ENCODE assay signal across 8 mouse cellular contexts in genomic region chr11:98921813-98922212, GRCm38 (mm10). TPM values are rescaled to one million over a fixed set of nuclear protein-coding genes. Genes with fewer than 3 reads are reported as not detected.
DNase-seq lines count a peak whose midpoint lies in the region; ATAC-seq and TF ChIP-seq lines count a peak whose summit lies in the region.
"Not testable (repeated sequence)": the region's sequence is repeated elsewhere in the genome, so short reads cannot be mapped to it uniquely, and the experiment has no call there.

No protein-coding gene starts in this region.

- not testable (repeated sequence) for H3K9ac ChIP-seq in embryonic facial prominence, embryonic 15.5 days; liver, postnatal 0 days (replicated peaks); midbrain, postnatal 0 days (replicated peaks; ENCODE audit: low read length, poor library complexity, severe bottlenecking)

- peak overlapping the region; percentile 20; the same call in 1 of the 2 replicates for H3K4me3 ChIP-seq in embryonic facial prominence, embryonic 15.5 days (replicated peaks)
- H3K4me3 ChIP-seq in liver, postnatal 0 days (ENCODE audit: low read depth, low read length); midbrain, postnatal 0 days (ENCODE audit: low read depth, low read length); testis, adult 2 months (ENCODE audit: control insufficient read depth, low read depth, low read length): not testable (repeated sequence)

- peak; percentile 58 for TF ChIP-seq CTCF in liver, postnatal 0 days (IDR thresholded peaks at IDR 0.05; ENCODE audit: low read depth)
- TF ChIP-seq CTCF in midbrain, postnatal 0 days (IDR thresholded peaks at IDR 0.05) = peak; percentile 62
- peak; percentile 40; the same call in 1 of the 2 replicates for TF ChIP-seq CTCF in testis, adult 2 months (IDR thresholded peaks at IDR 0.05; ENCODE audit: control insufficient read depth, insufficient read depth, insufficient replicate concordance, low read depth, low read length)

- not testable (repeated sequence) for H3K27me3 ChIP-seq in embryonic facial prominence, embryonic 15.5 days; liver, postnatal 0 days (ENCODE audit: insufficient read depth, low read length); midbrain, postnatal 0 days (ENCODE audit: insufficient read depth, low read length); testis, adult 2 months (ENCODE audit: control insufficient read depth, insufficient read depth, low read length)

- not testable (repeated sequence) for H3K9me3 ChIP-seq in embryonic facial prominence, embryonic 15.5 days (replicated peaks); liver, postnatal 0 days (ENCODE audit: low read length); midbrain, postnatal 0 days (ENCODE audit: low read length)

- DNase-seq in R1 (ENCODE audit: low read depth, low spot score) = peak; percentile 75
- peak; percentile 78 to 83 for DNase-seq in cerebellum, postnatal 10 days
- DNase-seq in heart, postnatal 14 days = peak; percentile 69 to 75
- peak; percentile 87 for DNase-seq in kidney, postnatal 10 days
- peak; percentile 47 for DNase-seq in liver, postnatal 0 days
- DNase-seq in midbrain, postnatal 0 days (ENCODE audit: low spot score) = peak; percentile 71

- WGBS in embryonic facial prominence, embryonic 15.5 days = 33% methylated on average over 15 of the region's 15 CpGs
- WGBS in liver, postnatal 0 days (ENCODE audit: insufficient replicate concordance) = 72% methylated on average over 15 of the region's 15 CpGs
- WGBS in midbrain, postnatal 0 days = 58% methylated on average over 15 of the region's 15 CpGs

- not testable (repeated sequence) for TF ChIP-seq EP300 in liver, postnatal 0 days (IDR thresholded peaks at IDR 0.05; ENCODE audit: low read depth)

- TF ChIP-seq POLR2A in testis, adult 2 months (IDR thresholded peaks at IDR 0.05; ENCODE audit: control insufficient read depth, low read depth, low read length) = not testable (repeated sequence)

- peaks cover 52% of the 10 kb centered on the region for H3K4me1 ChIP-seq in embryonic facial prominence, embryonic 15.5 days
- H3K4me1 ChIP-seq in liver, postnatal 0 days (ENCODE audit: insufficient read depth) = peaks cover 32% of the 10 kb centered on the region
- peaks cover 12% of the 10 kb centered on the region; the same call in 1 of the 2 replicates for H3K4me1 ChIP-seq in midbrain, postnatal 0 days (ENCODE audit: insufficient read depth, low read length)
- peaks cover 18% of the 10 kb centered on the region for H3K4me1 ChIP-seq in testis, adult 2 months (ENCODE audit: control insufficient read depth, insufficient read depth, low read length)

- H3K4me2 ChIP-seq in embryonic facial prominence, embryonic 15.5 days (replicated peaks) = peak overlapping the region; percentile 34; the same call in 1 of the 2 replicates
- not testable (repeated sequence) for H3K4me2 ChIP-seq in liver, postnatal 0 days (ENCODE audit: low read depth, low read length); midbrain, postnatal 0 days (ENCODE audit: low read depth, low read length, poor library complexity, severe bottlenecking)

- H3K36me3 ChIP-seq in embryonic facial prominence, embryonic 15.5 days = peaks cover 24% of the 10 kb centered on the region; the same call in 1 of the 2 replicates
- H3K36me3 ChIP-seq in liver, postnatal 0 days (replicated peaks; ENCODE audit: insufficient read depth, low read length) = peaks cover 45% of the 10 kb centered on the region
- not testable (repeated sequence) for H3K36me3 ChIP-seq in midbrain, postnatal 0 days (ENCODE audit: insufficient read depth, low read length); testis, adult 2 months (ENCODE audit: control insufficient read depth, insufficient read depth, low read length)

- ATAC-seq in embryonic facial prominence, embryonic 15.5 days (ENCODE audit: insufficient number of reproducible peaks, low FRiP score, low TSS enrichment, low read depth); liver, postnatal 0 days; midbrain, postnatal 0 days (ENCODE audit: low FRiP score): not testable (repeated sequence)

- not testable (repeated sequence) for H3K27ac ChIP-seq in embryonic facial prominence, embryonic 15.5 days (replicated peaks); liver, postnatal 0 days (ENCODE audit: low read depth); midbrain, postnatal 0 days (ENCODE audit: low read depth, low read length); testis, adult 2 months (ENCODE audit: control insufficient read depth, insufficient read depth, low read depth, low read length)

- intact Hi-C loops in heart, postnatal 14 days (cut with DNase I) = loop anchor here (1.0 to 5.0 kb wide), 2 partner anchors 50 to 115 kb away; no protein-coding TSS in a partner anchor

RNA-seq across cellular contexts. Expression of gene Rara, which starts 5.8 kb away (rescaled TPM):
- polyA plus RNA-seq in embryonic facial prominence, embryonic 15.5 days (2015; fragmentation: Nextera tagmentation; extraction: Ambion mirVana) = 50.0 and 53.5 TPM in 2 replicates
- 10 to 100 TPM; 17.9 to 21.6 TPM for total RNA-seq in heart, postnatal 14 days (2021)
- polyA plus RNA-seq in liver, postnatal 0 days (2015; fragmentation: Nextera tagmentation; extraction: Ambion mirVana) = 5.4 and 5.6 TPM in 2 replicates
- 14.3 and 20.4 TPM in 2 replicates for total RNA-seq in midbrain, postnatal 0 days (2014; rRNA removed)
- polyA plus RNA-seq in midbrain, postnatal 0 days (2015; fragmentation: Nextera tagmentation; extraction: Ambion mirVana) = 8.2 and 8.7 TPM in 2 replicates
- polyA plus RNA-seq in testis, adult 2 months (2012; rRNA removed) = 18.7 and 20.1 TPM in 2 replicates

RNA-seq across cellular contexts. Expression of gene Cdc6, which starts 14.2 kb away (rescaled TPM):
- polyA plus RNA-seq in embryonic facial prominence, embryonic 15.5 days (2015; fragmentation: Nextera tagmentation; extraction: Ambion mirVana) = 22.6 and 22.7 TPM in 2 replicates
- total RNA-seq in heart, postnatal 14 days (2021) = 1 to 10 TPM in 1 of 2 experiments, under 1 TPM in 1; 0.72 to 2.2 TPM
- polyA plus RNA-seq in liver, postnatal 0 days (2015; fragmentation: Nextera tagmentation; extraction: Ambion mirVana) = 19.1 and 22.3 TPM in 2 replicates
- 0.19 and 0.44 TPM in 2 replicates for total RNA-seq in midbrain, postnatal 0 days (2014; rRNA removed)
- polyA plus RNA-seq in midbrain, postnatal 0 days (2015; fragmentation: Nextera tagmentation; extraction: Ambion mirVana) = 0.52 and 0.65 TPM in 2 replicates
- polyA plus RNA-seq in testis, adult 2 months (2012; rRNA removed) = 2.5 and 2.9 TPM in 2 replicates

RNA-seq across cellular contexts. Expression of gene Wipf2, which starts 58.4 kb away (rescaled TPM):
- 4.8 and 5.3 TPM in 2 replicates for polyA plus RNA-seq in embryonic facial prominence, embryonic 15.5 days (2015; fragmentation: Nextera tagmentation; extraction: Ambion mirVana)
- total RNA-seq in heart, postnatal 14 days (2021) = 10 to 100 TPM in 1 of 2 experiments, 1 to 10 TPM in 1; 8.2 to 10.6 TPM
- polyA plus RNA-seq in liver, postnatal 0 days (2015; fragmentation: Nextera tagmentation; extraction: Ambion mirVana) = 1.2 TPM in 2 replicates
- total RNA-seq in midbrain, postnatal 0 days (2014; rRNA removed) = 9.2 and 9.8 TPM in 2 replicates
- polyA plus RNA-seq in midbrain, postnatal 0 days (2015; fragmentation: Nextera tagmentation; extraction: Ambion mirVana) = 3.0 and 3.8 TPM in 2 replicates
- 4.3 and 6.4 TPM in 2 replicates for polyA plus RNA-seq in testis, adult 2 months (2012; rRNA removed)
